Mouse (Mus musculus) induced T-regulatory cell, adult 2 months (primary cell): ENCODE results near the gene Gm31371.
"Not testable (repeated sequence)": the region's sequence is repeated elsewhere in the genome, so short reads cannot be mapped to it uniquely, and the experiment has no call there.

Source experiments
- DNase-seq: peaks from one replicate; pipeline ENCODE4 v3.0.0-alpha.2; 2012; ENCODE audit warnings: low read depth

Gm31371 gene

GRCm38 (mm10) chr8:19903092-19903491 is at the start of gene Gm31371:
Gm31371 (plus strand) TSS chr8:19903392.
- not testable (repeated sequence) for DNase-seq

- DNase-seq, result not testable (repeated sequence)
These were observed 3.3 kb downstream of the Gm31371 start for GRCm38 (mm10) chr8:19906425-19907055.

GRCm38 (mm10) chr8:19908841-19909321 is 5.7 kb downstream of the Gm31371 start:
- DNase-seq, result not testable (repeated sequence)

- DNase-seq, result not testable (repeated sequence)
These were observed 15.9 kb downstream of the Gm31371 start for GRCm38 (mm10) chr8:19919086-19919485.

GRCm38 (mm10) chr8:19934274-19934673 is 31.1 kb downstream of the Gm31371 start:
- not testable (repeated sequence) for DNase-seq

- DNase-seq, result not testable (repeated sequence)
These were observed 32.4 kb downstream of the Gm31371 start for GRCm38 (mm10) chr8:19935541-19936030.

- DNase-seq, result no peak
These were observed 57.7 kb downstream of the Gm31371 start for GRCm38 (mm10) chr8:19960935-19961334.

- DNase-seq, result not testable (repeated sequence)
These were observed 60.6 kb downstream of the Gm31371 start for GRCm38 (mm10) chr8:19963766-19964165.

- not testable (repeated sequence) for DNase-seq
These were observed 65.0 kb downstream of the Gm31371 start for GRCm38 (mm10) chr8:19968151-19968550.

GRCm38 (mm10) chr8:19975237-19975636 is 72.0 kb downstream of the Gm31371 start:
- not testable (repeated sequence) for DNase-seq
